Mouse (Mus musculus) stomach, embryonic 14.5 days (tissue): ENCODE results near the gene Fli1. TPM values are rescaled to one million over a fixed set of nuclear protein-coding genes. Genes with fewer than 3 reads are reported as not detected.

ENCODE experiments used
- ATAC-seq: fragments of 200-750 bp; cut with Nextera tagmentation; 2 replicates; pipeline ENCODE4 v1.8.0; 2017; ENCODE audit warnings: low read depth, moderate TSS enrichment; ENCODE audit not compliant: insufficient number of reproducible peaks, insufficient read depth, low FRiP score
- H3K27ac ChIP-seq: fragments of 300-500 bp; sonication (generic); 2 replicates; pipeline ENCODE4 v1.5.1; 2014; ENCODE audit warnings: mild to moderate bottlenecking, low read length, moderate library complexity, mixed read lengths
- H3K27me3 ChIP-seq: fragments of 300-500 bp; sonication (generic); 2 replicates; pipeline ENCODE4 v1.6.1; 2014; ENCODE audit warnings: low read length, control low read depth, mixed read lengths; ENCODE audit not compliant: control insufficient read depth, insufficient read depth
- H3K36me3 ChIP-seq: fragments of 300-500 bp; sonication (generic); 2 replicates; pipeline ENCODE4 v1.6.1; 2014; ENCODE audit warnings: mild to moderate bottlenecking, control low read depth, low read length, moderate library complexity, mixed read lengths; ENCODE audit not compliant: control insufficient read depth, insufficient read depth
- H3K4me1 ChIP-seq: fragments of 300-500 bp; sonication (generic); 2 replicates; pipeline ENCODE4 v1.6.1; 2014; ENCODE audit warnings: low read length, control low read depth, mixed read lengths; ENCODE audit not compliant: control insufficient read depth, insufficient read depth
- H3K4me2 ChIP-seq: fragments of 300-500 bp; sonication (generic); replicated peaks from 2 replicates; pipeline ENCODE4 v1.6.1; 2014; ENCODE audit warnings: low read depth, low read length, control low read depth
- H3K4me3 ChIP-seq: fragments of 300-500 bp; sonication (generic); 2 replicates; pipeline ENCODE4 v1.5.1; 2014; ENCODE audit warnings: low read depth, low read length, control low read depth
- H3K9ac ChIP-seq: fragments of 300-500 bp; sonication (generic); replicated peaks from 2 replicates; pipeline ENCODE4 v1.6.1; 2014; ENCODE audit warnings: low read depth, mild to moderate bottlenecking, control low read depth, low read length, moderate library complexity, mixed read lengths
- H3K9me3 ChIP-seq: fragments of 300-500 bp; sonication (generic); 2 replicates; pipeline ENCODE4 v1.6.1; 2016; ENCODE audit warnings: low read depth, low read length, control low read depth; ENCODE audit not compliant: control insufficient read depth
- WGBS: fragments of 180-500 bp; shearing (Covaris S2); extraction: QIAGEN DNeasy Blood & Tissue Kit; methylation state at CpG from one replicate; pipeline ENCODE4 v1.1.7; 2014; 5-methylcytosine and 5-hydroxymethylcytosine counted together
- polyA plus RNA-seq: library from polyadenylated mRNA; unstranded; fragments of >200 nt; fragmentation: Nextera tagmentation; extraction: Ambion mirVana; gene quantifications from 2 replicates; pipeline ENCODE4 v1.2.1, GENCODE M21; 2014

The Fli1 gene
- polyA plus RNA-seq, 1 experiment from 2014 or later: 11.4 TPM

GRCm38 (mm10) chr9:32444453-32445201 lies 98.0 kb downstream of the Fli1 start:
- H3K9me3 ChIP-seq: no peaks in the 10 kb centered on the region
- H3K4me3 ChIP-seq: no peak overlapping the region
- no peaks in the 10 kb centered on the region for H3K4me1 ChIP-seq
- WGBS: 59% methylated on average over 6 of the region's 6 CpGs
- H3K36me3 ChIP-seq: no peaks in the 10 kb centered on the region
- no peak overlapping the region for H3K27ac ChIP-seq
- H3K9ac ChIP-seq: no peak overlapping the region
- H3K4me2 ChIP-seq: no peak overlapping the region
- ATAC-seq: no peak
- H3K27me3 ChIP-seq: no peaks in the 10 kb centered on the region

DNA sequence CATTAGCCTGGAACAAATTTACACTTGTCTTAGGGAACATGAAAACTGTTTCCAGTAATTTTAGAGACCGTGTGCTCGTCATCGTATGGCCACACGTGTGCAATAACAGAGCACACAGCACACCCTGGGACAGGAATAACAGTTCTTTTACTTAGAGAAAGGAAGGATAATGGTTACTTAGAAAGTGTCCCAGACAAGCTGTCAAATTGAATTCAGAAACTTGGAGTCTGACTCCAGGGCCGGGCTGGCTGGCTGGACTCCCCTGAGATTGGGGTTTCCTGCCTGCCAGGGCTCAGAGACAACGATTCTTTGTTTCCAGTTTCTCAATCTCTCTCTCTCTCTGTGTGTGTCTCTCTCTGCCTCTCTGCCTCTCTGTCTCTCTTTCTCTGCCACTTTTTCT lies 98.8 kb downstream of the Fli1 start:
- no peak overlapping the region for H3K9ac ChIP-seq
- H3K4me3 ChIP-seq: no peak overlapping the region
- no peak overlapping the region for H3K27ac ChIP-seq
- H3K4me2 ChIP-seq: no peak overlapping the region
- no peaks in the 10 kb centered on the region for H3K4me1 ChIP-seq
- H3K27me3 ChIP-seq: no peaks in the 10 kb centered on the region
- H3K9me3 ChIP-seq: no peaks in the 10 kb centered on the region
- 65% methylated on average over 6 of the region's 6 CpGs for WGBS
- H3K36me3 ChIP-seq: no peaks in the 10 kb centered on the region
- ATAC-seq: no peak

DNA sequence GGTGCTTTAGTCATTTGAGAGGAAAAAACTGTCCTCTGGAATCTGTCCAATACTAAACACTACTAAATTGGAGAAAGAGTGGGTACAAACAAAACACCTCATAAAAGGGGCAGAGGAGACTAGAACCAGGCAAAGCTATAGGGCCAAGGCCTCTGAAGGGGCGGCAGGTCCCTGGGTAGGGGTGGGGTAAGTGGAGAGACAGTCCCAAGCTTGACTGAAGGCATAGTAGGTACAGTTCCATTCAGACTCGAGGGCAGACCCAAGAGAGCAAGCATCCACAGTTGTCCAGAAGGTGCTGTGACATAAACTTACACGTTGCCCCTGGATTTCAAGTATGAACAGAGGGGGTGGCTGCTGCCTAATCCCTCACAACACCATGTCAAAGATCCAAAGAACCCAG lies 99.5 kb downstream of the Fli1 start:
- 70% methylated on average over 3 of the region's 3 CpGs for WGBS
- Histone ChIP-seq H3K4me3 (no peak overlapping the region), H3K9ac (no peak overlapping the region), H3K4me1 (no peaks in the 10 kb centered on the region), H3K27me3 (no peaks in the 10 kb centered on the region), H3K27ac (no peak overlapping the region), H3K36me3 (no peaks in the 10 kb centered on the region), H3K9me3 (no peaks in the 10 kb centered on the region), H3K4me2 (no peak overlapping the region)
- no peak for ATAC-seq

- no peaks in the 10 kb centered on the region for H3K36me3 ChIP-seq
- no peaks in the 10 kb centered on the region for H3K27me3 ChIP-seq
- no peaks in the 10 kb centered on the region for H3K4me1 ChIP-seq
- no peak overlapping the region for H3K9ac ChIP-seq
- H3K4me2 ChIP-seq: no peak overlapping the region
- no peak overlapping the region for H3K4me3 ChIP-seq
- ATAC-seq: no peak
- WGBS: 77% methylated on average over 19 of the region's 19 CpGs
- H3K27ac ChIP-seq: no peak overlapping the region
- no peaks in the 10 kb centered on the region for H3K9me3 ChIP-seq
These were observed 108.1 kb downstream of the Fli1 start for GRCm38 (mm10) chr9:32434241-32435213.

DNA sequence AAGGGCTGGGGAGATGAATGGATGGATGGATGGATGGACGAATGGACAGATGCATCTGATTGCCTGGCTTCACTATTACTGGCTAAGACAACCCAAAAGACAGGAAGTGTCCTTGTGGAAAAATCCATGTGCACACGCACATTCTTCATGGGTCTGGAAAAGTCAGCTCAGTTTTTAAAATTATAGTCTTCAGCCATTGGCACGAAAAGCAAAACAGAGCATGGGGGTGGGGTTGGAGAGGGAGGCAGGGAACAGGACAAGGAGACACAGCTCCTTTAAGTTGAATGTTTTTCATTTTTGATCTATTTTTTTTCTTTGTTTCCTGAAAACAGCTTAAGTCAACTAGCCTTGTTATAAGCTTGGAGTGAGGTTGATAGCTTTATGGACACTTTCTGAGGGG lies 111.6 kb downstream of the Fli1 start:
- no peaks in the 10 kb centered on the region for H3K4me1 ChIP-seq
- H3K36me3 ChIP-seq: no peaks in the 10 kb centered on the region
- no peak overlapping the region for H3K9ac ChIP-seq
- ATAC-seq: no peak
- no peak overlapping the region for H3K27ac ChIP-seq
- no peaks in the 10 kb centered on the region for H3K9me3 ChIP-seq
- H3K4me2 ChIP-seq: no peak overlapping the region
- no peaks in the 10 kb centered on the region for H3K27me3 ChIP-seq
- WGBS: 87% methylated on average over 3 of the region's 3 CpGs
- no peak overlapping the region for H3K4me3 ChIP-seq

DNA sequence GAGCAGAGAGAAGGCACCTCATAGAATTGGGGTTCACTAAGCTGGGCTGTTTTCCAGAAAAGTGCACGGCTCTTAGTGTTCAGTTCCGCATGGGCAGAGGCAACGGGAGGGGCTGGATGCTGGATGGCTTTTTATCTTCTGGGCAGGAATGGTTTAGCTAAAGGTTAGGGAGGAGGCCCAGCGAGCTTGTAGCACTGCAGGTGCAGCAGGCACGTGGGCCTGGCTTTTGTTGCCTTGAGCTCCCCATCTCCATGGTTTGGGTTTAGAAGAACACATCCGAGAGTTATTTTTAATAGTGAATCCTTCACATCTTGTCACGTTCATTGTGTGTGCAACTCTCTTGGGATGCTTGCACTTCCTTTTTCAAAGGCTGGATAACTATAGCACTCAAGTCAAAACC lies 117.3 kb downstream of the Fli1 start:
- no peaks in the 10 kb centered on the region for H3K4me1 ChIP-seq
- H3K36me3 ChIP-seq: no peaks in the 10 kb centered on the region
- no peak overlapping the region for H3K9ac ChIP-seq
- no peak for ATAC-seq
- H3K27ac ChIP-seq: no peak overlapping the region
- no peak overlapping the region for H3K4me3 ChIP-seq
- no peaks in the 10 kb centered on the region for H3K9me3 ChIP-seq
- 71% methylated on average over 7 of the region's 7 CpGs for WGBS
- H3K27me3 ChIP-seq: no peaks in the 10 kb centered on the region
- H3K4me2 ChIP-seq: no peak overlapping the region

DNA sequence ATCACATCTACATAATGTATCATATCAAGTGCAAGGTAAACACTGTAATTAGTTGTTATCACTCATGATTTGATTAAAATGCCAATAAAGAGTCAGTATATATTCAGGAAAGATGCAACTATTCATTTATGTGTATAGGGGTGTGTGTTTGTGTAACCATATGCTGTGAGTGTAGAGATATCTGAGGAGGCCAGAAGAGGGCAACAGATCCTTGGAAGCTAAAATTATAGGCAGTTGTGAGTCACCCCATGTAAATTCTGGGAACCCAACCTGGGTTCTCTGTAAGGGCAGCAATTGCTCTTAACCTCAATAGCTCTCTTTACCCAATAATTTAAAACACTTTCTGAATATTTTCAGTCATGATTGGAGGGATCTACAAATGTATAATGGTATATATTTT lies 122.0 kb downstream of the Fli1 start:
- Histone ChIP-seq H3K9ac (no peak overlapping the region), H3K9me3 (no peaks in the 10 kb centered on the region), H3K4me2 (no peak overlapping the region), H3K27ac (no peak overlapping the region), H3K36me3 (no peaks in the 10 kb centered on the region), H3K27me3 (no peaks in the 10 kb centered on the region), H3K4me1 (0 out of 2 replicates have a peak, but pooled peaks cover 4% of the 10 kb centered on the region), H3K4me3 (no peak overlapping the region)
- ATAC-seq: no peak

DNA sequence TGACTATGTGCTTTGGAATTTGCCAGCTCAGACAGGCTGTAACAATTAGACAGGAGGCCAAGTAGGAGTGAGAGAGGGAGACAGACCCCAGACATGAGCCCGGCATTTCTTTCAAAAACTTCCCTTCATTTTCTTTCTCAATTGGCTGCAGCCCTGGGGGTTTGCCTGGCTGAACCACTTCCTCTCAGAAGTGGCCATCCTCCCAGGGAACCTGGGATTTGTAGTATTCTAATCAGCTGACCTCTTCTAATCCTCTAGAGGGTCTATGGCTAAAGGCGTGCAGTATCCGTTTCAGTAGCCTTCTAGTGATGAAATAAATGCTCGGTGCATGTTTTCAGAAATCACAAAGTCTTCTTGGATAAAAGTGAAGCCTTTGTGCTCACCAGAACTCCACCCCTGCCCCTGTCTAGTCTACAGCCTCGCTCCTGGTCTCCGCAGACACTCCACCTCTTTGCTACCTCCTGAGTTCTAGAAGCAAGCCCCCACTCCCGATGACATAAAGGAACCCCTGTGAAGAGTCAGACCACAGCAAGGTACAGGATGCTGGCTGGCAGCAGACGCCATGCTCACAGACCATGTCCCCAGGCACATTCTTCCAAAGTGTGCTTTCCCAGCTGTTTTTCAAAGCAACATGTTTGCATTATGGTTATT lies 125.1 kb downstream of the Fli1 start:
- no peak for ATAC-seq
- Histone ChIP-seq H3K36me3 (no peaks in the 10 kb centered on the region), H3K27me3 (no peaks in the 10 kb centered on the region), H3K4me1 (0 out of 2 replicates have a peak, but pooled peaks cover 4% of the 10 kb centered on the region), H3K4me3 (no peak overlapping the region), H3K9me3 (no peaks in the 10 kb centered on the region), H3K4me2 (no peak overlapping the region), H3K27ac (no peak overlapping the region), H3K9ac (no peak overlapping the region)
- whole genome bisulfite sequencing: 44% methylated on average over 8 of the region's 8 CpGs
